Mouse (Mus musculus) retina, postnatal 7 days (tissue): ENCODE measurements around the gene Nudt8.
"Not testable (repeated sequence)": the region's sequence is repeated elsewhere in the genome, so short reads cannot be mapped to it uniquely, and the experiment has no call there.

ENCODE experiments used
- DNase-seq: peaks from one replicate; pipeline ENCODE4 v3.0.0-alpha.2; 2012; ENCODE audit warnings: low read depth, low spot score

Gene Nudt8

DNA sequence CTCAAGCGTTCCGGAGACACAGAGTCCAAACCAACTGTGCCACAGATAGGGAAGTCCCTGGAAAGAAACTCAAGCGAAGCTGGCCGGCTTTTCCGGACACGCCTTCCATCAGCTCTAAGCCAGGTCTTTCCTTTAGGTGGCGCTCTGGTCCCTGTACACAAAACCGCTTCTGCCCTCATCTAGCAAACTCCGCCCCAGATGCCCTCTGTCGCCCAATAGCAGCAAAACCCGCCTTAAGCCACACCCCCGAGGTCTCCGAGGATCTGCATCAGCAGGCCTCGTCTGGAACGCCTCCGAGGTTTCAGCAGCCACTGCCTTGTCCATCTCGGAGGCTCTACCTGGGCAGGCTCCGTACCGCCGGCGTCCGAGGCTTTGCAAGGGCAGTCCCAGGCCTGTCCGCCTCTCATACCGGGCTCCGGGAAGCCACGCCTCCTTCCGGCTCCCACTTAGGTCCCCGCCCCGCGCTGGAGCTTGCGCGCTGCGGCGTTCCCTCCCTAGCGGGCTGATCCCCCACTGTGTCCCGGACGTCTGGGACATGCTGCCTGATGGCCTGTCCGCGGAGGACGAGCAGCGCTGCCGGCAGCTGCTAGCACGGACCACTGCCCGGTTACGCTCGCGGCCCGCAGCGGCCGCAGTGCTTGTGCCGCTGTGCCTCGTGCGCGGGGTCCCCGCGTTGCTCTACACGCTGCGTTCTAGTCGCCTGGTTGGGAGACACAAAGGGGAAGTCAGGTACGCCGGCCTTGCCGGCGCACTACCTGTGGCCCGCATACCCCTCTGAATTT lies at the start of gene Nudt8, which contains the start of gene Gm49405:
Gene Nudt8 (plus strand): TSS at position 462 of the 782 bp plus-strand sequence.
Gene Gm49405 (plus strand): TSS at position 508 of the 782 bp plus-strand sequence.
- peak; percentile 93 for DNase-seq

DNA sequence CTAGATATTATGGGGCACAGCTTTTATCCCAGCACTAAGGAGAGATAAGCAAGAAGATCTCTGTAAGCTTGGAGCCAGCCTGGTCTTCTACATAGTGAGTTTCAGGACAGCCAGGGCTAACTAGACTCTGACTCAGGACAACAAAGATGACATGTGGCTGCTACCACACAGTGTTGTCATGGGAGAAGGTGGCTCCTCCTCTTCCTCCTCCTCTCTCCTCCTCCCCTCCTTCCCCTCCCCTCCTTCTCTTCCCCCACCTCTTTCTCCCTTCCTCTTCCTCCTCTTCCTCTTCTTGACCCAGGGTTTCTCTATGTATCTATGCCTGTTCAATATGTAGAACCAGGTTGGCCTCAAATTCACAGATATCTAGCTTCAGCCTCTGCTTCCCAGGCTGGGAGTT lies 48.9 kb upstream of the Nudt8 start:
- DNase-seq, result no peak

DNA sequence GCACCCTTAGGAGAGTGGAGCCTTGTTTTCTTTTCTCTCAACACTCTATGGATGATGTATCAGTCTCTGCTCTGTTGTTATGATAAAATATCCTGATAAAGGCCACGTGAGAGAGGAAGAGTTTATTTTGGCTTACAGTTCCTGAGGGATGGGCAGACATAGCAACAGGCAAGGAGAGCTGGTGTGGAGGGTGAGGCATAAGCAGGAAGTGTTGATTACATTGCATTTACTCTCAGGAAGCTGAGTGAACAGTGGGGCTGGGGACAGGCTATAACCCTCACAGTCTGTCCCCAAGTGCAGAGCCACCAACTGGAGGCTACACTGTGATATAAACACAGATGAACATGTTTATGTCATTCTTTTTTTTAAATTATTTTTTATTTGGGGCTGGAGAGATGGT lies 48.3 kb upstream of the Nudt8 start:
- no peak for DNase-seq

DNA sequence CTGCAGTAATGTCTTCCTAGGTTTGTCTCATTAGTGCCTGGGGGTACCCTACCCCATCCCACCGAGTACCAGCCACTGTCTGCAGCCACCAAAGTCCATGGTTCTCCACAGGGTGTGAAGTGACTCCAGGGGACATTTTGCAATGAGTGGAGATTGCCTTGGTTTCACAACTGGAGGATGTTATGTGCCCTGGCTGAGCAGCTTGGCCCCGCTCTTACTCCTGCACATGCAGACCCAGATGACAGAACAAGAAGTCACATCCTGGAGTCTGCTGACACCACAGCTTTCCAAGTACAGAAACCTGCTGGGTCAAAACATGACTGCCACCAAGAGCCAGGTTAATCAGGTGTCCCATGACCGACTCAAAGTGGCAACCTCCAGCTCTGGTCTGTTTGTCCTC lies 45.3 kb upstream of the Nudt8 start:
- DNase-seq, result no peak

DNA sequence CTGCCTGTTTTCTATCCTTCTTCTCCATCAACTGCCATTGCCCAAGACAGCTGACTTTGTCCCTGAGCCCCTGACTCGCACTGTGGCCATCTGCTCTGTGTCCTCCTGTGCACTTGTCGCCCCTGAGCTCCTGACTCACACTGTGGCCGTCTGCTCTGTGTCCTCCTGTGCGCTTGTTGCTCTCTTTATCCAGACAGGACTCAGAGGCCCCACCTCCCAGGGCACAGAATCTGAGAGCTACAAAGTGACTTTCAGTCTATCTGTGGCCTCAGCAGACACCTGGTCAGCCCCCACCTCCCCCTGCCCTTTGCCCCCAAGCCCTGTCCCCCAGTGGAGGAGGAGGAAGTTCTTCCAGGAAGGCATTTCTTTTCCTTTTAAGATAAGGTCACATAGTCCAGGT lies 44.6 kb upstream of the Nudt8 start:
- no peak for DNase-seq

DNA sequence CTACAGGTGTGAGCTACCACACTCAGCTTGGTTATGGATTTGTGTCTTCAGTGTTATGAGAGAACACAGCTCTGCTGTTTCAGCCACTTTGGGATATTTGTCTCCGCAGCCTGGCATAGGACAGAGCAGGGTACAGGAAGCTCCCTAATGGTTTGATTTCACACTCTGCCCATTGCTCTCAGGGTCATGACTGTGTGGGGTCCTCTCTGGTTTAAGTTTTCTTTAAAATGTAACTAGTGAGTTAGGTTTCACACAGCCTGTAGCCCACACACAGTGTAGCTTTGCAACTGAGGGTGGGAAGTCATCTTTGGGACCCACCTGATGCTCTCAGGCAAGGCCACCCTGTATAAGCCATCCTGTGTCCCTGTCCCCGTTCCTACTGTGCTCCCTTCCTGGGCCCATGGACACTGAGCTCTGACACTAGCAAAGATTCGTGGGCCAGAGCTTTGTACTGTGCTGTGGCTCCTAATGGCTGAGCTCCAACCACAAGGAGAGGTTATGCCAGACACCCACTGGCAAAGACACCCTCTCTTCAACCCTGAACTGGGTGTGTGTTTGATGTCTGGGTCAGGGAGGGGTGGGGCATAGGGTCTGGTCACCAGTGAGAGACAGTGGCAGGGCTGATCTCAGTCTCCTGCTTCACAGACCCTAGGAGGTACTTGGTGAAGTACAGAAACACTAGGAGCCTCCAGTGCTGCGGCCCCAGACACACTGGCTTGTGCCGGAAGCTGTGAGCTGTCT lies 42.9 kb upstream of the Nudt8 start:
- DNase-seq, result not testable (repeated sequence)

DNA sequence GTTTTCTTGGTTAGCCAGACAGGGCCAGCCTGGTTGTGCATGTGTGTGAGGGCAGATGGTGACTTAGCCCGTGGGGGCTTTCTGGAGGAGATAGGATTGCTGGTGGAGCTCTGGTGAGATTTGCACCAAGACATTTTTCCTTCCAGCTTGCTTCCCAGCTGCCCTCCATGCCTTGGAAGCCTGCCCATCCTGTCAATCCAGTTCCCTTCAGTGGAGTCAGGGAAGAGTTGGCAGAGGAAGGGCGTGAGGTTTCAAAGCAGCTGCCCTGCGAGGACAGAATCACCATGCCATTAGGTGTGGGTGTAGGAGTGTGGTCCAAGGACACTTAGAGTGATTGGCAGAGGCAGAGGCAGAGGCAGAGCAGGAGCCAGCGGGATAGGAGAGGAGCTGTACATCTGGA lies 41.9 kb upstream of the Nudt8 start, which contains the start of gene Aldh3b3:
Gene Aldh3b3 (plus strand): TSS at position 176 of the 400 bp plus-strand sequence.
- no peak for DNase-seq

DNA sequence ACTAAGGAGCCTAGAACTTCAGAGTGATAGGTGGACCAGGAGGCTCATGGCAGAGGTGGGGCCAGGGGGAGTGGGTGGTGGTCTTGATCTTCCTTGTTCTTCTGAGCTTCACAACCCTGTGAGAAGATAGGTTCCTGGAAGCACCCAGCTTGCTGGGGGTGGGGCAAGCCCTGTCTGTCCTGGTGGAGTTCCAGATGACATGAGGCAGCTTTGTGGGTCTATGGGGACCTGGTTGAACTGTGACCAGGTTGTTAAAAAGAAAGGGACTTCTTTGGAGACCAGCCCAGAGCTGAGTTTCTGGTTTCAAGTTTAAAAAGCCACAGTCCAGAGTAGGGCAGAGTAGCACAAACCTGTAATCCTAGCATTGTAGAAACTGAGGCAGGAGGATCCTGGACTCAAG lies 41.4 kb upstream of the Nudt8 start:
- DNase-seq, result no peak

DNA sequence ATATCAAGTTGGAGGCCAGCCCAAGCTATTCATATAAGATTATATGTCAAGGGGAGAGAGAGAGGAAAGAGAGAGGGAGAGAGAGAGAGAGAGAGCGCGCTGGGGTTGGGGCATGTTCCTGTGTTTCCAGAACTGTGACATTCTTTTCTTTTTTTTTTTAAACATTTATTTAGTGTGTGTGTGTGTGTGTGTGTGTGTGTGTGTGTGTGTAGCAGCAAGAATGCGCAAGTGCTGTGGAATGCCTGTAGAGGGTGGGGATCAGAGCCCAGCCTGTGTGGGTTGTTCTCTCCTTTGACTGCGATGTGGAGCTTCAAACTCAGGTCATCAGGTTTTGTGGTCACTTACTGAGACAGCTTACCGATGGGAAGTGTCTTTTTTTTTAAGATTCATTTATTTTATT lies 40.2 kb upstream of the Nudt8 start:
- DNase-seq, result no peak

DNA sequence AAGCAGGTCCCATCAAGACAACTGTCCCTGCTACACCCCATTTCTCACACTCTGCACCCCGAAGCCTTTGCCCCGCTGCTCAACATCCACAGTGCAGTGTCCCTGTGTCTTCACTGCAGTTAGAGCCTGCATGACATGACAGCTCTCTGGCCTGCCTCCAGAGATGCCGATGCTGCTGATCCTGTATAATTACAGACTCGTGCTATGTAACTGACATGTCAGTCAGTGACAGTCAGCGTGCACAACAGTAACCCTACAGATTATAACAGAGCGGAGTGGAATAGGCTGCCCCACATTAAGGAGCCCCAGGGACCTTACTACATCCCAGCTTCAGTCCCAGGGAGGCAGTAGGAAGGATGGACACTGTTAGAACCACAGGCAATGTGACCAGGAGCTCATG lies 38.6 kb upstream of the Nudt8 start:
- DNase-seq, result not testable (repeated sequence)

DNA sequence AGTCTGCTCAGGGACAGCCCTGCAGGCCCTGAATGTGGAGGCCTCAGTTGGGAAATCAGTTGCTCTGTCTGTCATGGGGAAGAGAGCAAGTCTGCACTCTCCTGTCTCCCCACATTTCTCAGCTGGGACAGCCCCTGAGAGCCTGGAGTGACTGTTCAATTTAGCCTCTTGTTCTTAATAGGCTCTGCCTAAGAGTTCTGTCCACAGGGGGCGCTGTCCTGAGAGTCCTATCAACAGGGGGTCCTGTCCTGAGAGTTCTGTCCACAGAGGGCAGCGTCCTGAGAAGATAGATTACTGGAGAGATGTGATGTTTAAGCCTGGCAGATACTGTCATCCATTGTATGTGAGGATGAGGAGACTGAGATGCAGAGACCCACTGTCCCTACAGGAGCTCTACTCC lies 37.9 kb upstream of the Nudt8 start:
- DNase-seq, result no peak

DNA sequence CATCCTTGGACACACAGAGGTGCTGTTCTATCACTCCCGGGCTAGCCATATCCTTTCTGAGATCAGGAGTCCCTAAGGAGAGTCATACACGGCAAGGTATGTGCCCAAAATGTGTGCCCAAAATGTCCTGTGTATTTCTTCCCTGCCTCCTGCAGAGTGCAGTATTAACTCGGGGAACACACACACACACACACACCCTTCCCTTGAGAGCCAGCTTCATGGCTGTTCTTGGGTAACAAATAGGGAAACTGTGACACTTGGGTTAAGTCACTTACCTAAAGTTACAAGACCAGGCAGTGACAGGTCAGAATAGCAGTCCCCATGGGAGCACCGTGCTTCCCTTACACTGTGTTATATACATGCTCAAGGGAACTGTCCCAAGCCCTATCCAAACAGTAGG lies 36.4 kb upstream of the Nudt8 start:
- no peak for DNase-seq

DNA sequence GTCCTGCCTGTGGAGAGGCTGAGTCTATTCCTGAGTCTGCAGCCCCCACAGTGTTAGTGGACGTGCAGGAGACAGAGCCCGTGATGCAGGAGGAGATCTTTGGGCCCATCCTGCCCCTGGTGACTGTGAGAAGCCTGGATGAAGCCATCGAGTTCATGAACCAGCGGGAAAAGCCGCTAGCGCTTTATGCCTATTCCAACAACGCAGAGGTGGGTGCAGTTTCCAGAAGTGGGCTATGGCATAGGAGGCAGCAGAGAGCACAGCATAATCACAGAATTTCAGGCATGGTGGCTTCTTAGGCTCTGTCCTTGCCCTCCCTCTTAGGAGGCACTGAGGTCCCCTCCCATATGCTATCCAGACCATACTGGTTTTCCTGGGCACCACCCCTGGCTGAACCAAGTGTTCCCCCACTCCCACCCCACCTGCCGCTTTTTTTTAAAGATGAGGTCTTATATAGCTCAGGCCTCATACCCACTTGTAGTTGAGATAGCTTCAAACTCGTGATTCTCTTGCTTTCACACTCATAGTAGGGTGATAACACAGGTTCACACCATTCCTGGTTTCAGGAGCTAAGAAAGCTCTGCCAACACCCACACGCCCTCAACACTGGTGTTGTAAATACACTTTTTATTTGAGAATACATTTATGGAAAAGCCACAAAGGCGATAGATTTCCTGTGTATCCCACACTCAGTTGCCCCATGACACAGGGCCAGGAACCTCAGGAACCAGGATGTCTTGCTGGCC lies 33.9 kb upstream of the Nudt8 start:
- DNase-seq, result no peak

DNA sequence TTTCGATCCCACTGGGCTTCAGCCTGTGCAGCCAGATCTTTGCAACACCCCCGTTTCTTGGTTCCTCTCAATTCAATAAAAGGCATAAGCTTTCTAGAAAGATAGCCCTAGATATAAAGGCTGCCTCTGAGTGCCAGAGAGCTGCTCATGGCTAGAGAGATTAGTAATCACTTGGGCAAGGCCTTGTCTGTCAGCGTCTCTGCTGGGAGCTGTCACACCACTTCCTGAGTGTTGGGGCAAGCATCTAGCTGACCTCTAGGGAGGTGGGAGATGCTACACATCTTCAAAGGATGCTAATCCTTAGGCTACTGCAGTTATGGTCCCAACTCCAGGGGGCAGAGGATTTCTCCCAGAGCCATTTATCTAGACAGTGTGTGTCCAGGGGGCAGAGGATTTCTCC lies 33.1 kb upstream of the Nudt8 start:
- no peak for DNase-seq

DNA sequence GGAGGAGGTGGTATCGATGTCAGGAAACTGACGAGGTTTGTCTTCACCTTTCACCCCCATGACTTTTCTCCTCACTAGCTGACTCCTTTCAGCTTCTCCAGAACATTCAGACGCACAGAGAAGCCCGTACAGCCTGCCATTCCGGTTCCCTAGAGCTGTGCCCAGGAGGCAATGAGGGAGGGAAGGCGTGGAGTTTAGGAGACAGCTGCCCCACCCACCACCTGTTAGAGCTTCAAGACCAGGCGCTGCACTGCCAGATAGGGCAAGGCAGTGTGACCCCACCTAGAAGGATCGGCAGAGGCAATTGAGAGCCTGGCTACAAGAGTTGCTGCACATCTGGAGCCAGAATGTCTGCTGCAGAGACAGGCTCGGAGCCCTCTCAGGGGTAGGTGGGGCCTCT lies 28.2 kb upstream of the Nudt8 start, which contains the start of gene Aldh3b2:
Gene Aldh3b2 (plus strand): TSS at position 100 of the 400 bp plus-strand sequence.
- DNase-seq, result no peak

DNA sequence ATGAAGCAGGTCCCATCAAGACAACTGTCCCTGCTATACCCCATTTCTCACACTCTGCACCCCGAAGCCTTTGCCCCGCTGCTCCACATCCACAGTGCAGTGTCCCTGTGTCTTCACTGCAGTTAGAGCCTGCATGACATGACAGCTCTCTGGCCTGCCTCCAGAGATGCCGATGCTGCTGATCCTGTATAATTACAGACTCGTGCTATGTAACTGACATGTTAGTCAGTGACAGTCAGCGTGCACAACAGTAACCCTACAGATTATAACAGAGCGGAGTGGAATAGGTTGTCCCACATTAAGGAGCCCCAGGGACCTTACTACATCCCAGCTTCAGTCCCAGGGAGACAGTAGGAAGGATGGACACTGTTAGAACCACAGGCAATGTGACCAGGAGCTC lies 25.8 kb upstream of the Nudt8 start:
- DNase-seq, result not testable (repeated sequence)

DNA sequence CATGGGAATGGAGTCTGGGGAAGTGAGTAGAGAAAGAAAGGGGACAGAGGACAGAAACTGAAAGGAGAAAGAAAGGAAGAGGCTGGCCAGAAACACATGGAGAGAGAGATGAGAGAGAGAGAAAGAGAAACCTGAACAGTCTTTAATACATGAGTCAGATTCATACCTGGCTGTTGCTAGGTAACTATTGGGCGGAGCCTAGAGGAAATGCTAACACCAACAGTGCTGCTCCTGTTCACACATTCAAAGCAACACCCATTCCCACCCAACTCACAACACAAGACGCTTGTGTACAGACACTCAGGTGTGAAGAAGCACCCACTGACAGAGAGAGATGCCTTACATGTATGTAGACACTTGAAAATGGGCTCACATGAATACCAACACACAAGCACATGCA lies 24.5 kb upstream of the Nudt8 start:
- no peak for DNase-seq

DNA sequence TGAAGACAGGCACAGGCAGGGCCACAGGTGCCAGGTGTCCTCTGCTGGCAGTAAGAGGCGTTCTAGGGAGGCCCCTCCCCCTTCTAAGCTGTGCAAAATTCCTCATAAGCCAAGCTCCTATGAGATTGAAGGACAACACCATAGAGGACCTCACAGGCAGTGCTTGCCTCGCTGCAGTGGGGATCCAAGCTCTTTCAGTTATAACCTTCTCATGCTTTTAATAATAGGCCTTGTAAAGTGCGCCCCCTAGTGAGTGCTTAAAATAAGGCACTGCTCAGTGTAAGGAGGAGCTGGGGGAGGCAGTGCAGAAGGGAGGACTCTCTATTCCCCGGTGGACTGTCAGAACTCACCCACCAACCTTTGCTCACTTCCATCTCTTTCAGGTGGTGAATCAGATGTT lies 20.1 kb upstream of the Nudt8 start:
- peak; percentile 83 for DNase-seq

DNA sequence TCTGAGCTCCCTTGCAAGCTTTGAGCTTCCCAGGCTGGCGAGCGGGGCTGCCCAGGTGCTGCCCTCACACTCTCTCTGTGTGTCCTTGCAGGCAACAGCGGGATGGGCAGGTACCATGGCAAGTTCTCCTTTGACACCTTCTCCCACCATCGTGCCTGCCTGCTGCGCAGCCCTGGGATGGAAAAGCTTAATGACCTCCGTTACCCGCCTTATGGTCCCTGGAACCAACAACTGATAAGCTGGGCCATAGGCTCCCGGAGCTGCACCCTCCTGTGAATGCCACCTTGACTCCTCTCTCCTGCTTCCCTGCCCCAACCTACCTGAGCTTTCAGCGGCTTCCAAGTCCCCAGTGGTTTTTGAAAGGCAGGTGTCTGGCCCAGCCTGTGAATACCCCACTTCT lies 19.5 kb upstream of the Nudt8 start:
- DNase-seq, result no peak

DNA sequence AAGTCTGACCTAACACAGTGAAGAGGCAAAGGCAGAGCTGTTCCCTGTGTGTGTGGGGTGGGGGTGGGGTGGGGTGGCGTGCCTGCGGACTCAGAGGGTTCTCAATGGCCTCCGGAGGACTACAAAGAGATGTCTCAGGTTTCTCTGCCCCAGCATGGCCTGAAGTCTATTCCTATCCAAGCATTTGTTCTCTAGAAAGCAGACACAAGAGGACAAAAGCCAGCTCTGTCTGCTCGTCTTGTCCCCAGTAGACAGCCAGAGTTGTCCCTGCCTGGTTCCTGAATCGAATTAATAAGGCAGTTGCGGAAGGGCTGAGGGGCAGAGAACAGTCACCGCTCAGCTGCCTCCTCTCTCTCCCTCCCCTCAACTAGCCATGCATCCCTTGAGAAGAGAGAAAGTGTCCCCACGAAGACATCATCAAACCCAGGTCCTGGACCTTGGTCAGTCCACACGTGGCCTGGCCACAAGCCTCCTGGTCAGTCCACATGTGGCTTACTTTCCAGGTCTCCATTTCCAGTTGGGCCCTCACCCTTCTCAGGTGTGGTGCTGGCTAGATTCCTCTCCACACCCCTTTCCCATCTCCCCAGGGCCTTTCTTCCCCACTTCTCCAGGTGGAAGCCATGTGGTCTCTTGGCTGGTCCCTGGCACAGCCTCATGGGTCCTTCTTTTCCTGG lies 16.7 kb upstream of the Nudt8 start:
- DNase-seq, result no peak

DNA sequence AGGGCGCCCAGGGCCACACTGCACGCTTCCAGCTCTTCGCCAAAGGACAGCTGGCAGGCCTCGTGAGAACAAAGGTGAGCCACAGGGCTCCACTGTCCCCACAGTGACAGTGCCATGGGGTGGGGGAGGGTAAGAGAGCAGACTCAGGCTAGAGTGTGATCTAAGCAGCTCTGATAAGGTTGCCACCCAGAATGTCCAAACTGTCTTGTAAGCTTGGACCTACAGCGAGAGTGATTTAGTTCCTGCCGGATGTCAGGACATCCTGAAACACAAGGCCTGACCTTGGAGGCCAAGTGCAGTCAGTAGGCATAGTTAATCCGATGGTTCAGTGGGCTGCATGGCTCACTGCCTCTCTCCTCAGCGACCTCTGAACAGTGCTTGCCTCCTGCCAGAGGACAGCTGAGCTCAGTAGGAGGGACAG lies 15.1 kb upstream of the Nudt8 start:
- DNase-seq, result no peak

DNA sequence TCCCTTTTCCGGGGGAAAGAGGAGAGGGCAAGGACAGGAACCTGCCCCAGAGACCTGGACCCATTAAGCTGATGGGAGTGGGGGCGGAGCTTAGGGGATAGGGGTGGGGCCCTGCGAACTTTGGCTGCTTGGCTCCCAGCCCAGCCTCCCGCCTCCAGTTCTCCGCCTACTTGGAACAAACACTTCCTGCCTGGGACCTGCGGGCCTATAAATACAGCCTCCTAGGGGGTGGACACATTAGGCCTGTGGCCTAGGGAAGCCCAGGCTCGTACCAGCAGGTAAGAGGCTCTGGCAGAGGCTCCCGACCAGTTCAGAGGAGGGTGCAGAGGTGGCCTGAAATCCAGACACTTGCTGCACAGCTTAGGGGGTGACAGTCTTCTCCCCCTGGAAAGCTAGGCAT lies 14.0 kb upstream of the Nudt8 start, which contains the start of gene Acy3:
Gene Acy3 (plus strand): TSS at position 237 of the 400 bp plus-strand sequence.
- DNase-seq, result no peak
